Mouse (Mus musculus) kidney, embryonic 14.5 days (tissue): Measurements from ENCODE around the gene Guf1. TPM values are rescaled to one million over a fixed set of nuclear protein-coding genes. Genes with fewer than 3 reads are reported as not detected.

Experiments used
- ATAC-seq: fragments of 200-750 bp; cut with Nextera tagmentation; 2 replicates; pipeline ENCODE4 v1.8.0; 2017; ENCODE audit warnings: moderate number of reproducible peaks, mild to moderate bottlenecking, moderate TSS enrichment, moderate library complexity; ENCODE audit not compliant: low FRiP score, low TSS enrichment
- H3K27ac ChIP-seq: fragments of 300-500 bp; sonication (generic); 2 replicates; pipeline ENCODE4 v1.5.1; 2014; ENCODE audit warnings: low read depth, mild to moderate bottlenecking, low read length, moderate library complexity, mixed read lengths
- H3K27me3 ChIP-seq: fragments of 300-500 bp; sonication (generic); 2 replicates; pipeline ENCODE4 v1.6.1; 2014; ENCODE audit warnings: mild to moderate bottlenecking, low read length; ENCODE audit not compliant: control insufficient read depth, insufficient read depth
- H3K36me3 ChIP-seq: fragments of 300-500 bp; sonication (generic); 2 replicates; pipeline ENCODE4 v1.6.1; 2014; ENCODE audit warnings: low read length, mixed read lengths; ENCODE audit not compliant: control insufficient read depth, insufficient read depth
- H3K4me1 ChIP-seq: fragments of 300-500 bp; sonication (generic); 2 replicates; pipeline ENCODE4 v1.6.1; 2014; ENCODE audit warnings: low read length, mixed read lengths; ENCODE audit not compliant: control insufficient read depth, insufficient read depth
- H3K4me2 ChIP-seq: fragments of 300-500 bp; sonication (generic); replicated peaks from 2 replicates; pipeline ENCODE4 v1.6.1; 2014; ENCODE audit warnings: low read depth, mild to moderate bottlenecking, low read length
- H3K4me3 ChIP-seq: fragments of 300-500 bp; sonication (generic); 2 replicates; pipeline ENCODE4 v1.5.1; 2014; ENCODE audit warnings: mild to moderate bottlenecking, low read length
- H3K9ac ChIP-seq: fragments of 300-500 bp; sonication (generic); 2 replicates; pipeline ENCODE4 v1.6.1; 2014; ENCODE audit warnings: low read depth, mild to moderate bottlenecking, low read length, moderate library complexity
- H3K9me3 ChIP-seq: fragments of 300-500 bp; sonication (generic); 2 replicates; pipeline ENCODE4 v1.6.1; 2016; ENCODE audit warnings: low read length; ENCODE audit not compliant: control insufficient read depth
- WGBS: fragments of 180-500 bp; shearing (Covaris S2); extraction: QIAGEN DNeasy Blood & Tissue Kit; methylation state at CpG from one replicate; pipeline ENCODE4 v1.1.7; 2014; 5-methylcytosine and 5-hydroxymethylcytosine counted together
- polyA plus RNA-seq: library from polyadenylated mRNA; unstranded; fragments of >200 nt; fragmentation: Nextera tagmentation; extraction: Ambion mirVana; gene quantifications from 2 replicates; pipeline ENCODE4 v1.2.1, GENCODE M21; 2014

Guf1 gene
- 53.6 and 63.7 TPM in 2 replicates for polyA plus RNA-seq

- Histone ChIP-seq H3K36me3 (peaks cover 16% of the 10 kb centered on the region), H3K4me2 (peak within 1 kb of the TSS; percentile 56), H3K9ac (peak within 1 kb of the TSS; percentile 92), H3K27me3 (no peaks in the 10 kb centered on the region), H3K4me1 (no peaks in the 10 kb centered on the region; the same call in 1 of the 2 replicates), H3K27ac (peak within 1 kb of the TSS; percentile 84; the same call in 1 of the 2 replicates), H3K4me3 (peak within 1 kb of the TSS; percentile 91), H3K9me3 (no peaks in the 10 kb centered on the region)
- peak; percentile 95 for ATAC-seq
- WGBS = 1% methylated on average over 62 of the region's 72 CpGs
These were observed at the start of gene Guf1 for GRCm38 (mm10) chr5:69556628-69557403. Gene Guf1, plus strand, starts transcription at chr5:69556923.

GRCm38 (mm10) chr5:69507045-69507444, 49.7 kb upstream of the Guf1 start:
- Histone ChIP-seq H3K4me1 (no peaks in the 10 kb centered on the region), H3K36me3 (no peaks in the 10 kb centered on the region), H3K27ac (no peak overlapping the region), H3K4me3 (no peak overlapping the region), H3K27me3 (no peaks in the 10 kb centered on the region), H3K9ac (no peak overlapping the region), H3K4me2 (no peak overlapping the region), H3K9me3 (no peaks in the 10 kb centered on the region)
- ATAC-seq = no peak
- 91% methylated on average over 3 of the region's 3 CpGs for WGBS

- no peak overlapping the region for H3K9ac ChIP-seq
- WGBS = 31% methylated on average over 3 of the region's 3 CpGs
- no peak for ATAC-seq
- H3K4me1 ChIP-seq = no peaks in the 10 kb centered on the region
- H3K27me3 ChIP-seq = no peaks in the 10 kb centered on the region
- H3K36me3 ChIP-seq = no peaks in the 10 kb centered on the region
- H3K4me3 ChIP-seq = no peak overlapping the region
- no peak overlapping the region for H3K27ac ChIP-seq
- no peaks in the 10 kb centered on the region for H3K9me3 ChIP-seq
- no peak overlapping the region for H3K4me2 ChIP-seq
These were observed 45.1 kb upstream of the Guf1 start for GRCm38 (mm10) chr5:69511631-69512030.

GRCm38 (mm10) chr5:69512203-69512602, 44.5 kb upstream of the Guf1 start:
- ATAC-seq = peak; percentile 35; the same call in 1 of the 2 replicates

GRCm38 (mm10) chr5:69520661-69521278, 36.0 kb upstream of the Guf1 start:
- Histone ChIP-seq H3K27ac (no peak overlapping the region), H3K4me3 (no peak overlapping the region), H3K4me2 (no peak overlapping the region), H3K27me3 (no peaks in the 10 kb centered on the region), H3K9me3 (no peaks in the 10 kb centered on the region), H3K36me3 (no peaks in the 10 kb centered on the region), H3K9ac (no peak overlapping the region), H3K4me1 (no peaks in the 10 kb centered on the region)
- 0 out of 2 replicates have a peak, but pooled peaks have one; percentile 46 for ATAC-seq
- WGBS = 37% methylated on average over 7 of the region's 7 CpGs

More at GRCm38 (mm10) chr5:69512203-69512602, 44.5 kb upstream of the Guf1 start:
- Histone ChIP-seq H3K4me1 (no peaks in the 10 kb centered on the region), H3K9ac (no peak overlapping the region), H3K27me3 (no peaks in the 10 kb centered on the region), H3K36me3 (no peaks in the 10 kb centered on the region), H3K27ac (no peak overlapping the region), H3K4me2 (no peak overlapping the region), H3K9me3 (no peaks in the 10 kb centered on the region), H3K4me3 (no peak overlapping the region)
- 35% methylated on average over 4 of the region's 4 CpGs for WGBS

- Histone ChIP-seq H3K36me3 (no peaks in the 10 kb centered on the region), H3K4me3 (no peak overlapping the region), H3K27me3 (no peaks in the 10 kb centered on the region), H3K9me3 (no peaks in the 10 kb centered on the region), H3K4me1 (no peaks in the 10 kb centered on the region), H3K27ac (no peak overlapping the region), H3K4me2 (no peak overlapping the region), H3K9ac (no peak overlapping the region)
- 75% methylated on average over 5 of the region's 5 CpGs for WGBS
- no peak for ATAC-seq
These were observed 34.7 kb upstream of the Guf1 start for GRCm38 (mm10) chr5:69522064-69522463.

- Histone ChIP-seq H3K4me3 (no peak overlapping the region), H3K27ac (no peak overlapping the region), H3K36me3 (no peaks in the 10 kb centered on the region), H3K27me3 (no peaks in the 10 kb centered on the region), H3K9ac (no peak overlapping the region), H3K9me3 (no peaks in the 10 kb centered on the region), H3K4me2 (no peak overlapping the region), H3K4me1 (no peaks in the 10 kb centered on the region)
- no peak for ATAC-seq
These were observed 32.8 kb upstream of the Guf1 start for GRCm38 (mm10) chr5:69523944-69524343.

- Histone ChIP-seq H3K4me1 (no peaks in the 10 kb centered on the region), H3K4me3 (no peak overlapping the region), H3K9me3 (no peaks in the 10 kb centered on the region), H3K36me3 (no peaks in the 10 kb centered on the region), H3K9ac (no peak overlapping the region), H3K27me3 (no peaks in the 10 kb centered on the region), H3K4me2 (no peak overlapping the region), H3K27ac (no peak overlapping the region)
- no peak for ATAC-seq
- WGBS = 94% methylated on average over 1 of the region's 1 CpGs
These were observed 15.0 kb upstream of the Guf1 start for GRCm38 (mm10) chr5:69541680-69542079.

GRCm38 (mm10) chr5:69542489-69542888, 14.2 kb upstream of the Guf1 start, which contains the start of gene Yipf7:
Gene Yipf7, minus strand, starts transcription at chr5:69542648.
- no peaks in the 10 kb centered on the region for H3K9me3 ChIP-seq
- H3K27ac ChIP-seq = no peak within 1 kb of the TSS
- 70% methylated on average over 4 of the region's 4 CpGs for WGBS
- H3K4me3 ChIP-seq = no peak within 1 kb of the TSS
- no peaks in the 10 kb centered on the region for H3K4me1 ChIP-seq
- H3K27me3 ChIP-seq = no peaks in the 10 kb centered on the region
- no peak within 1 kb of the TSS for H3K4me2 ChIP-seq
- H3K9ac ChIP-seq = no peak within 1 kb of the TSS
- ATAC-seq = no peak
- no peaks in the 10 kb centered on the region for H3K36me3 ChIP-seq
